Mouse (Mus musculus) liver, embryonic 15.5 days (tissue): Measurements from ENCODE around the gene Ndufb8. TPM values are rescaled to one million over a fixed set of nuclear protein-coding genes. Genes with fewer than 3 reads are reported as not detected.

Source experiments
- ATAC-seq: fragments of 200-750 bp; cut with Nextera tagmentation; 2 replicates; pipeline ENCODE4 v1.8.0; 2017; ENCODE audit warnings: moderate number of reproducible peaks, mild to moderate bottlenecking, moderate library complexity; ENCODE audit not compliant: insufficient read depth
- H3K27ac ChIP-seq: fragments of 300-500 bp; sonication (generic); replicated peaks from 2 replicates; pipeline ENCODE4 v1.5.1; 2015; ENCODE audit warnings: mild to moderate bottlenecking, inconsistent platforms
- H3K27me3 ChIP-seq: fragments of 300-500 bp; sonication (generic); 2 replicates; pipeline ENCODE4 v1.6.1; 2015; ENCODE audit warnings: mild to moderate bottlenecking, inconsistent platforms
- H3K36me3 ChIP-seq: fragments of 300-500 bp; sonication (generic); replicated peaks from 2 replicates; pipeline ENCODE4 v1.6.1; 2015; ENCODE audit warnings: moderate library complexity, mild to moderate bottlenecking, inconsistent platforms
- H3K4me1 ChIP-seq: fragments of 300-500 bp; sonication (generic); replicated peaks from 2 replicates; pipeline ENCODE4 v1.6.1; 2015; ENCODE audit warnings: inconsistent platforms
- H3K4me2 ChIP-seq: fragments of 300-500 bp; sonication (generic); 2 replicates; pipeline ENCODE4 v1.6.1; 2015; ENCODE audit warnings: moderate library complexity, mild to moderate bottlenecking, inconsistent platforms
- H3K4me3 ChIP-seq: fragments of 300-500 bp; sonication (generic); replicated peaks from 2 replicates; pipeline ENCODE4 v1.5.1; 2015; ENCODE audit warnings: mild to moderate bottlenecking, inconsistent platforms
- H3K9ac ChIP-seq: fragments of 300-500 bp; sonication (generic); 2 replicates; pipeline ENCODE4 v1.6.1; 2015; ENCODE audit warnings: moderate library complexity, mild to moderate bottlenecking, inconsistent platforms
- H3K9me3 ChIP-seq: fragments of 300-500 bp; sonication (generic); replicated peaks from 2 replicates; pipeline ENCODE4 v1.6.1; 2016; ENCODE audit warnings: inconsistent platforms
- WGBS: fragments of 180-500 bp; shearing (Covaris S2); methylation state at CpG from one replicate; pipeline ENCODE4 v1.1.7; 2015; ENCODE audit warnings: mixed read lengths; ENCODE audit not compliant: insufficient replicate concordance; 5-methylcytosine and 5-hydroxymethylcytosine counted together
- polyA plus RNA-seq: library from polyadenylated mRNA; unstranded; fragments of >200 nt; fragmentation: Nextera tagmentation; extraction: Ambion mirVana; gene quantifications from 2 replicates; pipeline ENCODE4 v1.2.1, GENCODE M21; 2015

Ndufb8 gene
- 297 and 311 TPM in 2 replicates for polyA plus RNA-seq

- Histone ChIP-seq H3K9me3 (no peaks in the 10 kb centered on the region), H3K36me3 (peaks cover 34% of the 10 kb centered on the region), H3K4me2 (peak within 1 kb of the TSS; percentile 84), H3K27me3 (peaks cover 14% of the 10 kb centered on the region; the same call in 1 of the 2 replicates), H3K4me1 (peaks cover 21% of the 10 kb centered on the region), H3K9ac (peak within 1 kb of the TSS; percentile 88), H3K27ac (peak within 1 kb of the TSS; percentile 72), H3K4me3 (peak within 1 kb of the TSS; percentile 85)
- under 1% methylated on average over 50 of the region's 50 CpGs for WGBS
- peak; percentile 88 for ATAC-seq
Measured at GRCm38 (mm10) chr19:44554861-44555590, at the start of gene Ndufb8. Gene Ndufb8, minus strand, starts transcription at chr19:44555440.

DNA sequence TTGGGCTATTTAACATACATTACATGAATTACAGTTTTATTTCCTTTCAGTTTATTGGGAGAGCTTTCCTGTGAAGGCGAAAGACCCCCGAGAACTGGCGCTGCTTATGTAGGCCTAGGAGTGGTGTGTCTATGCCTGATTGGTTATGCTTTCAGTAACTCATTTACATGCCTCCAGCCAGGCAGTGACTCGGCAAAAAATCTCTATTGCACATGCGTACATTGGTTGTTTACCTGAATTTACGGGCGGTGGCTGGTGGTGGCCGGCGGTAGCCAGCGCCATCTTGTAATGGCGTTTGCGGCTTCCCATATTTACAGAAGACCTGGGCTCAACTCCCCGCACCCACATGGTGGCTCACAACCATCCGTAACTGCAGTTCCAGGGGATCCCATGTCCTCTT, 38.9 kb upstream of the Ndufb8 start:
- Histone ChIP-seq H3K9ac (no peak overlapping the region), H3K27me3 (peaks cover 20% of the 10 kb centered on the region), H3K9me3 (no peaks in the 10 kb centered on the region), H3K36me3 (no peaks in the 10 kb centered on the region), H3K4me3 (no peak overlapping the region), H3K4me1 (no peaks in the 10 kb centered on the region), H3K4me2 (no peak overlapping the region), H3K27ac (no peak overlapping the region)
- 79% methylated on average over 14 of the region's 14 CpGs for WGBS
- ATAC-seq: no peak

- Histone ChIP-seq H3K4me1 (no peaks in the 10 kb centered on the region), H3K9ac (no peak overlapping the region), H3K27me3 (peaks cover 21% of the 10 kb centered on the region), H3K27ac (no peak overlapping the region), H3K9me3 (no peaks in the 10 kb centered on the region), H3K4me2 (no peak overlapping the region), H3K36me3 (no peaks in the 10 kb centered on the region), H3K4me3 (no peak overlapping the region)
- WGBS: 56% methylated on average over 6 of the region's 6 CpGs
- no peak for ATAC-seq
Measured at GRCm38 (mm10) chr19:44591638-44592037, 36.4 kb upstream of the Ndufb8 start.

- Histone ChIP-seq H3K9ac (no peak overlapping the region), H3K36me3 (no peaks in the 10 kb centered on the region), H3K27me3 (peaks cover 27% of the 10 kb centered on the region), H3K27ac (no peak overlapping the region), H3K9me3 (no peaks in the 10 kb centered on the region), H3K4me2 (no peak overlapping the region), H3K4me3 (no peak overlapping the region), H3K4me1 (no peaks in the 10 kb centered on the region)
- WGBS: 59% methylated on average over 18 of the region's 18 CpGs
- no peak for ATAC-seq
Measured at GRCm38 (mm10) chr19:44590992-44591391, 35.8 kb upstream of the Ndufb8 start.

DNA sequence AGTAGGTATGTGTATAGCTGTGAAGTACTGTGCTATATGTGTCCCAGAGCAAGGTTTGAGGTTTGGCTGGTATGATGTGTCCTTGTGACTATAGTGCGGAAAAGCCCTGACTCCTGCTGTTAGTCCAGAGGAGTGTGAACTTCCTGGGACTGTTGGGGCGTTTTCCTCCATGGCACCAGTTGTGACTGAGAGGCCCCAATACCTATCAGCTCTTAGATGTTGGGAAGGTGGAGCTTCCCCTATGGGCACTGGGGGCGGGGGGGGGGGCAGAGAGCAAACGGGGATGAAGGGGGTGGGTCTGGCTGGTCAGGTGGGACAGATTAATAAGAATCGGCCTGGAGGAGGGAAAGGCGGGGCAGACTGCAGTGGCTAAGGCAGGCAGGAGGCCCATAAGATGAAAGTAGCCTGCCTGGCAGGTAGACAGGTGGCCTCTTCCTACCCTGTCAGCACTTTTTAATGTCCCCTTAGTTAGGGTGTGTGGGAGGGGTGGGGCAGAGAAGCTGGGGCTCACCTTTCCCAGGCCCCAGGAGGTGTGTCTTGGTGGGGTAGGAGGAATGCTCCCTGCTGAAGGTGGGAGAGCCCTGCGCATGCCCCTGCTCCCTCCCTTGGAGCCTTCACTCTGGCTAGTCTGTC, 34.5 kb upstream of the Ndufb8 start:
- Histone ChIP-seq H3K27ac (no peak overlapping the region), H3K36me3 (no peaks in the 10 kb centered on the region), H3K27me3 (peaks cover 37% of the 10 kb centered on the region), H3K4me2 (no peak overlapping the region), H3K9ac (no peak overlapping the region), H3K4me1 (no peaks in the 10 kb centered on the region), H3K9me3 (no peaks in the 10 kb centered on the region), H3K4me3 (no peak overlapping the region)
- 45% methylated on average over 7 of the region's 7 CpGs for WGBS
- no peak for ATAC-seq

DNA sequence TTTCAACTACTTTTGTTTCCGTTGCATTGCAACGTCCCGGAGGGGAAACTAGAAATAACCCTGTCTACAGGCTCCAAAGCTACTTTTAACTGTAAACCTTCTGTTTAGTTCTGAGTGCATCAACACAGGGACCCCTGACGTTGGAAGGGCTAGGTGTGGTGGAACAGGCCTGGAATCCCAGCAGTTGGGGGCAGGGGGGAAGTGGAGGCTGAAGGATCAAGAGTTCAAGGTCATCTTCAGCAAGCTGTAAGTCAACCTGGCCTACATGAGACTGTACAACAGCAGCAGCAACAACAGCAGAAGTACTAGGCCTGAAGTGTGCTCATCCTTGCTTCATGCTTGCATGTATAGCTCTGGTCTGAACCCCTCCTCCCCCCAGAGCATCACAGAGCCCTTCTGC, 32.8 kb upstream of the Ndufb8 start:
- no peak overlapping the region for H3K9ac ChIP-seq
- H3K4me1 ChIP-seq: no peaks in the 10 kb centered on the region
- no peak overlapping the region for H3K27ac ChIP-seq
- H3K4me3 ChIP-seq: no peak overlapping the region
- ATAC-seq: no peak
- H3K4me2 ChIP-seq: no peak overlapping the region
- H3K9me3 ChIP-seq: no peaks in the 10 kb centered on the region
- H3K27me3 ChIP-seq: peaks cover 38% of the 10 kb centered on the region
- 25% methylated on average over 4 of the region's 4 CpGs for WGBS
- no peaks in the 10 kb centered on the region for H3K36me3 ChIP-seq

DNA sequence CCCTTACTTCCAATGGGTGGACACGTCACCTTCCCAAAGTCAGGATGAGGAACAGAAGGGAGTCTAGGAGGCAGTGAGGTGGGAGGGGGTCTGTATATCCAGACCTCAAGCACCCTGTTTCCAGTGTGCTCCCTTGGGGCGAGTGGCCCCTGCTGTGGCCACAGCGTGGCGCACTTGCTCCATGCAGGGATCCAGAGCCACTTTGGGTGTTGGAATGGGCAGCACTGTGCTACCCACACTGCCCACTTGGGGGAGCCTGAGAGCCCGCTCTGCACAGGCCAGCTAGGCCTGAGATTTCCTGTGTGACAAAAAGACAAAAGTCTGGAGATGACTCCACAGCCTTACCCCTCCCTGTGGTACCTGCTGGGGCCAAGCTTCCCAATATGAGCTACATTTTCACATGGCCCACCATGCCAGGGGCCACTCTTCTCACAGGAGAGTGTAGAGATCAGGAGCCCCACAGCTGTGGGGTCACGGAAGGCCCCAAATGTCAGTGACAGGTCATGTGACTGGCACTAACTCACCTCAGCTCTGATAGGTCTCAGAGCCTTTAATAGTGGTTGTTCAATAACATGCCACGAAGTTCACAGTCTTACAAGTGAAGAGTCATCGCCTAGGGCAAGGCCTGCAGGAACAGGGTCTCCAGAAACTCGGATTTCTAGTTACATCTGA, 27.5 kb upstream of the Ndufb8 start:
- 0 out of 2 replicates have a peak, but pooled peaks have one; percentile 44 for ATAC-seq
- Histone ChIP-seq H3K4me3 (no peak overlapping the region), H3K9ac (no peak overlapping the region), H3K4me1 (no peaks in the 10 kb centered on the region), H3K36me3 (no peaks in the 10 kb centered on the region), H3K27ac (no peak overlapping the region), H3K4me2 (no peak overlapping the region), H3K27me3 (peaks cover 30% of the 10 kb centered on the region), H3K9me3 (no peaks in the 10 kb centered on the region)
- 29% methylated on average over 9 of the region's 9 CpGs for WGBS

DNA sequence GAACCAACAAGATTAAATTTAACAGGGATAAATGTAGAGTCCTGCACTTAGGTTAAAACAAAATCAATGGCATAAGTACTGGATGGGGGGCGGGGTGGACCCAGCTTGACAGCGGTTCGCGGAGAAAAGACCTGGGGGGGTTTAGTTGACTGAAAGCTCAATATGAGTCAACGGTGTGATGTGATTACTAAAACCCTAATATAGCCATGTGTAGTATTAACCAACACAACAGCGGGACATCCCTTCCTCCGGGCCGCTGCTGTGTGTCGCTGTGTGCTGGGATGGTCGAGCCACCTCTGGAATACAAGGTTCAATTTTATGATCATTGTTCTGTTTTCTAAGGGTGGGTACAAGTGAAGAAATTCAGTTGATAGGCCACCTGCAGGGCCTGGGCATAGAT, 26.9 kb upstream of the Ndufb8 start:
- H3K27me3 ChIP-seq: peaks cover 24% of the 10 kb centered on the region
- H3K9me3 ChIP-seq: no peaks in the 10 kb centered on the region
- WGBS: 73% methylated on average over 10 of the region's 10 CpGs
- no peak for ATAC-seq
- no peak overlapping the region for H3K4me2 ChIP-seq
- no peak overlapping the region for H3K9ac ChIP-seq
- H3K4me1 ChIP-seq: no peaks in the 10 kb centered on the region
- H3K36me3 ChIP-seq: no peaks in the 10 kb centered on the region
- H3K27ac ChIP-seq: no peak overlapping the region
- no peak overlapping the region for H3K4me3 ChIP-seq

DNA sequence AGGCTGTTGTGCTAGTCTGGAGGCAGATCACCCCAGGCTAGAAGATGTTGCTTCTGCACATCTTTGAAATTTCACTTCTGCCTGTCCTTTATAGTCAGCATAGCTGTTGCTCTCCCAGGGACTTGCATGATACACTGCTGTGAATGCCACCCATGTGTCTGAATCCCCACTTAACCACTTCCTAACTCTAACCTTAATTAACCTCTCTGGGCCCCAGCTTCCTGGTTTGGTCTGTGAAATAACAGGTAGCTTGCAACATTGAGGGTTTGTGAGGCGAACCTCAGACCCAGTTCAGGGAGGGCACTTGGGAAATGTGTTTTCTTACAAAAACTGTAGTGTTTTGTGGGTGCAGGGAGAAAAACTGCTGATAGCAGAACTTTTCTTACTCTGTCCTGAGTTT, 22.8 kb upstream of the Ndufb8 start:
- no peak overlapping the region for H3K4me2 ChIP-seq
- H3K27me3 ChIP-seq: peaks cover 3% of the 10 kb centered on the region; the same call in 1 of the 2 replicates
- ATAC-seq: no peak
- WGBS: 23% methylated on average over 1 of the region's 1 CpGs
- H3K9me3 ChIP-seq: no peaks in the 10 kb centered on the region
- H3K9ac ChIP-seq: no peak overlapping the region
- H3K4me3 ChIP-seq: no peak overlapping the region
- H3K27ac ChIP-seq: no peak overlapping the region
- H3K4me1 ChIP-seq: no peaks in the 10 kb centered on the region
- H3K36me3 ChIP-seq: peaks cover 3% of the 10 kb centered on the region; the same call in 1 of the 2 replicates

GRCm38 (mm10) chr19:44576275-44576674, 21.0 kb upstream of the Ndufb8 start:
- Histone ChIP-seq H3K27ac (no peak overlapping the region), H3K9me3 (no peaks in the 10 kb centered on the region), H3K4me2 (no peak overlapping the region), H3K4me1 (no peaks in the 10 kb centered on the region), H3K36me3 (peaks cover 21% of the 10 kb centered on the region), H3K4me3 (no peak overlapping the region), H3K9ac (no peak overlapping the region), H3K27me3 (no peaks in the 10 kb centered on the region)
- ATAC-seq: no peak
- 69% methylated on average over 7 of the region's 7 CpGs for WGBS

- no peak for ATAC-seq
- Histone ChIP-seq H3K4me1 (peaks cover 17% of the 10 kb centered on the region), H3K27ac (no peak overlapping the region), H3K9ac (no peak overlapping the region), H3K4me3 (no peak overlapping the region), H3K4me2 (no peak overlapping the region), H3K27me3 (no peaks in the 10 kb centered on the region), H3K9me3 (no peaks in the 10 kb centered on the region), H3K36me3 (peaks cover 79% of the 10 kb centered on the region)
- 75% methylated on average over 3 of the region's 3 CpGs for WGBS
Measured at GRCm38 (mm10) chr19:44567763-44568162, 12.5 kb upstream of the Ndufb8 start.
